Mouse (Mus musculus): ENCODE measurements at regions not wholly inside any gene's neighbourhood (a gene's known extent, or its start where the extent isn't known, plus 50 kb on each side); places are given as distances from the start of the nearest gene placed in this dataset.

DNA sequence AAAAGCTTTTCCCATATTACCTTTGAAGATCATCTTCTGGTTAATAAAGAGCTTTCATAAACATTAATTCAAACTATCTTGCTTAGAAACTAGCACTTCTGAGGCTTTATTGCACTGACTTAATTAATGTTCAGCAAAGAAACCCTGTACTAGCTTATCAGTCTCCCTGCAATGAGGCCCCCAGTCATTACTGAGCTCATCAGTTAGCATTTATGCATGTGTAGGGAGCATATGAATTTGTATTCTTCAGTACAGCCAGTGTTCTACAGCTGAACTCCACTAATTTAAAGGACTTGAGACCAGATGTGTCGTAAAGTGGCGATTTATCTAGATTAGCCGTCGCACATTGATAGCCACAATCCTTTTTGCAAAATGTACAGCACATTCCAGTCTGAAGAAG lies 340.7 kb downstream of the Psat1 start:
- H3K27ac ChIP-seq = no peak overlapping the region
- no peak overlapping the region for H3K9ac ChIP-seq (ENCODE audit: low read depth, low read length)
- H3K27me3 ChIP-seq (ENCODE audit: control insufficient read depth, insufficient read depth, low read length) = no peaks in the 10 kb centered on the region
- no peak for TF ChIP-seq POLR2A (IDR thresholded peaks at IDR 0.05; ENCODE audit: insufficient read depth, low read depth, low read length)
- no peak for TF ChIP-seq CTCF (IDR thresholded peaks at IDR 0.05)
- no peak for TF ChIP-seq EP300 (IDR thresholded peaks at IDR 0.05; ENCODE audit: insufficient read depth, low read depth, low read length)
- 87% methylated on average over 4 of the region's 4 CpGs for WGBS
- intact Hi-C loops (cut with DNase I) = no loop called here
- no peak overlapping the region for H3K4me3 ChIP-seq
- DNase-seq = no peak
- no peaks in the 10 kb centered on the region for H3K79me2 ChIP-seq (replicated peaks; ENCODE audit: control insufficient read depth, insufficient read depth, low read length)
- no peaks in the 10 kb centered on the region for H3K36me3 ChIP-seq (ENCODE audit: control insufficient read depth, insufficient read depth, low read length)
- H3K4me1 ChIP-seq (ENCODE audit: control insufficient read depth, insufficient read depth, low read length) = no peaks in the 10 kb centered on the region

DNA sequence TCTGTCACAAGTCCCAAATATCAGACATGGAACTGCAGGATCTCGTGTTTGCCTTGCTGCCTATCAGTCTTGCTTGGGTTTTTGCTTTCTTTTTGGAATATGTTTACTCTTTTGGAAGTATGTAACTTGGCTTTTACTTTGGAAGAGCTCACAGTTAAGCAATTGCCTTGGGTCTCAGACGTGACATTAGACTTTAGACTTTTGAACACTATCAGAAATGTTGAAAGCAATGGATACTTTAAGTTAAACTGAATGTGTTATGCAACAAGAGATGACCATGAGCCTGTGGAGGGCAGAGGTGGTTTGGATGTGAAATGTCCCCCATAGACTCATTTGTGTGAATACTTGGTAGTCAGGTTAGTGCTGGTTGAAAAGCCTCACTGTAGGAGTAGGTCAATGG lies 354.3 kb downstream of the Psat1 start:
- WGBS = 63% methylated on average over 2 of the region's 2 CpGs
- Histone ChIP-seq H3K4me3 (no peak overlapping the region), H3K27ac (no peak overlapping the region), H3K27me3 (ENCODE audit: control insufficient read depth, insufficient read depth, low read length) (no peaks in the 10 kb centered on the region), H3K4me1 (ENCODE audit: control insufficient read depth, insufficient read depth, low read length) (no peaks in the 10 kb centered on the region), H3K79me2 (replicated peaks; ENCODE audit: control insufficient read depth, insufficient read depth, low read length) (no peaks in the 10 kb centered on the region), H3K9ac (ENCODE audit: low read depth, low read length) (no peak overlapping the region), H3K36me3 (ENCODE audit: control insufficient read depth, insufficient read depth, low read length) (no peaks in the 10 kb centered on the region)
- TF ChIP-seq CTCF (IDR thresholded peaks at IDR 0.05) = no peak
- no peak for TF ChIP-seq EP300 (IDR thresholded peaks at IDR 0.05; ENCODE audit: insufficient read depth, low read depth, low read length)
- no peak for TF ChIP-seq POLR2A (IDR thresholded peaks at IDR 0.05; ENCODE audit: insufficient read depth, low read depth, low read length)
- intact Hi-C loops (cut with DNase I) = no loop called here
- no peak for DNase-seq

DNA sequence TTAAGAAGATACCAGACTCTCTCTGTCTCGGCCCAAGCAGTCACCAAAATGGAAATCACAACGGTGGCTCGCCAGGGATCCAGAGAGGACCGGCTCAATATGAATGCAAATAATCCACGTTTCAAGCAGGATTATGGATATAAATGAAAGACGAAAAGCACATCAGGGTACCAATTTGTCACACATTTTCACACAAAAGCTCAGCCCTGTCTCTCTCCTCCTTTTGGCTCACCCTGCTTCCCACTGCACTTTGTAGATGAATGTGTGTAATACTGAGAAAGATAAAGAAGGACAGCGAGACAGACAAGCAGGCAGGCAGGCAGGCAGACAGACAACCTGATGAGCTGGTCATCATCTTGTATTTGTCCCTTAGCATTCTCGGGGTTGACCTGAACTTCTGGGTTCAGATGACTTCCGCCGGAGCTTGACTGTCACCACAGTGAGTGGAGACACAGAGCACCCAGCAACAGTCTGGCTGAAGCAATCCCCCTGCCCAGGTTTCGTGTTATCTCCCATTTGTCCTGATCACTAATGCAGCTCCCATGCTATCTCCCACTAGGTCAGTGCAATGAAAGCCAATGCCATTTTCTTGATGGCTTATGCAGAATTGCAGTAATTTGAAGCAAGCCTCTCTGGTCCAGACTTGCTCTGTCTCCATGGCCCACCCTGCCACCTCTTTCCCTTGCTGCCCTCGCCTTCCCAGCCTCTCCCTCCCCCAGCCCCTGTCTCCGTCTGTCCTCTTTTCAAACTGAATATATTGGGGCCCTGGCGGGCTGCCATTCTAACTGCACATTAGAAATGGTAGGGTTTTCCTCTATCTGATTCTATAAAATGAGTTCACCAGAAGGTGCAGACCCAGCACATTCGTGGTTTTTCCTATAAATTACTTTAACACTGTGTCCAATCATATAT lies 363.1 kb downstream of the Psat1 start:
- no peaks in the 10 kb centered on the region; the same call in 1 of the 2 replicates for H3K27me3 ChIP-seq (ENCODE audit: control insufficient read depth, insufficient read depth, low read length)
- H3K4me1 ChIP-seq (ENCODE audit: control insufficient read depth, insufficient read depth, low read length) = no peaks in the 10 kb centered on the region
- 79% methylated on average over 15 of the region's 15 CpGs for WGBS
- intact Hi-C loops (cut with DNase I) = no loop called here
- no peaks in the 10 kb centered on the region for H3K79me2 ChIP-seq (replicated peaks; ENCODE audit: control insufficient read depth, insufficient read depth, low read length)
- no peak overlapping the region for H3K4me3 ChIP-seq
- H3K36me3 ChIP-seq (ENCODE audit: control insufficient read depth, insufficient read depth, low read length) = no peaks in the 10 kb centered on the region
- TF ChIP-seq EP300 (IDR thresholded peaks at IDR 0.05; ENCODE audit: insufficient read depth, low read depth, low read length) = no peak
- no peak for TF ChIP-seq POLR2A (IDR thresholded peaks at IDR 0.05; ENCODE audit: insufficient read depth, low read depth, low read length)
- no peak for TF ChIP-seq CTCF (IDR thresholded peaks at IDR 0.05)
- DNase-seq = no peak
- no peak overlapping the region for H3K27ac ChIP-seq
- H3K9ac ChIP-seq (ENCODE audit: low read depth, low read length) = no peak overlapping the region

DNA sequence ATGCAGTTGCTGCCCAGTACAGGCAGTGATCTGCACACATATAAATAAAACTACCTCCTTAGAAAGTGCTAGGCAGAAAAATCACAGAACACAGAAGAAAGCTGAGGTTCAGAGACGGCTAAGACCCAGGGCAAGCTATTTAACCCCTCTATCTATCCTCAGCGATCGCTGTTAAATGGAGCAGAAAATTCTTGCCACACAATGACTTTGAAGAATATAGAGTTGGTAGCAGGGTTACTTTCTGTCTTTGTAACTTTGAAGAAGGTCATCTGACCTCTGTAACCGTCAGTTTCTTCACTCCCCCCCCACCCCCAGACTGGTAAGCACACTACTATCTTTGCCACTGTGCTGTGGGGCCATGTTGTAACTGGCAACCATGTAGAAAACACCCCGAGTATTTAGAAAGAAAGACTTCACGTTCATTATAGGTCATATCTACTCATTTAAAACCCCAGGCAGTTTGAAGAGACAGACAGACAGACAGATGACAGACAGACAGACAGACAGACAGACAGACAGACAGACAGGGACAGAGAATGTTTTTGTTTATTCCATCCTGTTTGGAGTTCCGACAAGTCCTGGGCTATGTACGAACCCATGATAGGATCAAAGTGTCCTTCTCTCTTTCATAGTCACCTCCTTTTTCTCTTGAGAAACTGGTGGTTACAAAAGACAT lies 363.9 kb downstream of the Psat1 start:
- no peaks in the 10 kb centered on the region; the same call in 1 of the 2 replicates for H3K27me3 ChIP-seq (ENCODE audit: control insufficient read depth, insufficient read depth, low read length)

DNA sequence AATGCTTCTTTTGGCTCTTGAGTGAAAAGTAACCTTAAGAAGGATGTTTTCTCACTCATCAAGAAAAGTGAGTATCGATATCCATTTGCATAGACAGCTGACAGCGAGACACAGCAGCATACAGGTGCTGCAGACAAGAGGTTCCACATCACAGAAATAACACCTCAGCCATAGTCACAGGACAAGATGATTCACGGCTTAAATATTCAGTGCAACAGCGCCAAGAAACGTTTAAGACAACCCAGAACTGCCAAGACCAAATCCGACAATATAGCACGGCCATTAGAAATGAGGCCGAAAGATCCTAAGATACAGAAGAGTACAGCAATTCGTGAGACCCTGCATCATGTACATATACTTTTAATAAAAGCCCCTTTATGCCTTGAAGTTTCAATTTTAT lies 375.9 kb downstream of the Psat1 start:
- intact Hi-C loops (cut with DNase I) = no loop called here
- Histone ChIP-seq H3K79me2 (replicated peaks; ENCODE audit: control insufficient read depth, insufficient read depth, low read length) (no peaks in the 10 kb centered on the region), H3K36me3 (ENCODE audit: control insufficient read depth, insufficient read depth, low read length) (no peaks in the 10 kb centered on the region), H3K27ac (no peak overlapping the region), H3K9ac (ENCODE audit: low read depth, low read length) (no peak overlapping the region), H3K27me3 (ENCODE audit: control insufficient read depth, insufficient read depth, low read length) (no peaks in the 10 kb centered on the region), H3K4me3 (no peak overlapping the region), H3K4me1 (ENCODE audit: control insufficient read depth, insufficient read depth, low read length) (no peaks in the 10 kb centered on the region)
- TF ChIP-seq EP300 (IDR thresholded peaks at IDR 0.05; ENCODE audit: insufficient read depth, low read depth, low read length) (no peak), CTCF (IDR thresholded peaks at IDR 0.05) (no peak), POLR2A (IDR thresholded peaks at IDR 0.05; ENCODE audit: insufficient read depth, low read depth, low read length) (no peak)
- 70% methylated on average over 9 of the region's 9 CpGs for WGBS
- no peak for DNase-seq

More for the DNA sequence above, 363.9 kb downstream of the Psat1 start:
- 79% methylated on average over 8 of the region's 8 CpGs for WGBS
- TF ChIP-seq EP300 (IDR thresholded peaks at IDR 0.05; ENCODE audit: insufficient read depth, low read depth, low read length) = no peak
- TF ChIP-seq CTCF (IDR thresholded peaks at IDR 0.05) = no peak
- TF ChIP-seq POLR2A (IDR thresholded peaks at IDR 0.05; ENCODE audit: insufficient read depth, low read depth, low read length) = no peak
- intact Hi-C loops (cut with DNase I) = no loop called here
- no peak for DNase-seq
- no peaks in the 10 kb centered on the region for H3K79me2 ChIP-seq (replicated peaks; ENCODE audit: control insufficient read depth, insufficient read depth, low read length)
- H3K27ac ChIP-seq = no peak overlapping the region
- no peaks in the 10 kb centered on the region for H3K4me1 ChIP-seq (ENCODE audit: control insufficient read depth, insufficient read depth, low read length)
- H3K4me3 ChIP-seq = no peak overlapping the region
- no peaks in the 10 kb centered on the region for H3K36me3 ChIP-seq (ENCODE audit: control insufficient read depth, insufficient read depth, low read length)
- no peak overlapping the region for H3K9ac ChIP-seq (ENCODE audit: low read depth, low read length)

DNA sequence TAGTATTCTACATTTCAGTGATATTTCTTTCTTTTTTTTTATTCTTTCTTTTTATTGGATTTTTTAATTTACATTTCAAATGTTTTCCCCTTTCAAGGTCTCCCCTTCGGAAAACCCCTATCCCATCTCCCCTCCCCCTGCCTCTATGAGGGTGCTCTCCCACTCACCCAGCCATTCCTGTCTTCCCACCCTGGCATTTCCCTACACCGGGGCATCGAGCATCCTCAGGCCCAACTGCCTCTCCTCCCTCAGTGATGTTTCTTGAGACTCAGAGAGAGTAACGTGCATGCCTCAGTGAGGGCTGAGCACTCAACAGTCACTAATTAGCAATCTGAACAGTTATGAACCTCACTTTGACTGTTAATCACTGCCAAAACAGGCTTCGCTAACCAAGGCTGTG lies 385.6 kb downstream of the Psat1 start:
- Histone ChIP-seq H3K4me1 (ENCODE audit: control insufficient read depth, insufficient read depth, low read length) (no peaks in the 10 kb centered on the region), H3K9ac (ENCODE audit: low read depth, low read length) (no peak overlapping the region), H3K36me3 (ENCODE audit: control insufficient read depth, insufficient read depth, low read length) (no peaks in the 10 kb centered on the region), H3K4me3 (no peak overlapping the region), H3K27ac (no peak overlapping the region), H3K79me2 (replicated peaks; ENCODE audit: control insufficient read depth, insufficient read depth, low read length) (no peaks in the 10 kb centered on the region), H3K27me3 (ENCODE audit: control insufficient read depth, insufficient read depth, low read length) (no peaks in the 10 kb centered on the region)
- 88% methylated on average over 5 of the region's 5 CpGs for WGBS
- intact Hi-C loops (cut with DNase I) = no loop called here
- no peak for DNase-seq
- TF ChIP-seq EP300 (IDR thresholded peaks at IDR 0.05; ENCODE audit: insufficient read depth, low read depth, low read length) (no peak), CTCF (IDR thresholded peaks at IDR 0.05) (no peak), POLR2A (IDR thresholded peaks at IDR 0.05; ENCODE audit: insufficient read depth, low read depth, low read length) (no peak)
